Mouse (Mus musculus): ENCODE results near the gene Bach1. TPM values are rescaled to one million over a fixed set of nuclear protein-coding genes. Genes with fewer than 3 reads are reported as not detected.

Bach1 gene
- polyA plus RNA-seq, 1 experiment from 2014 or later, result 20.3 TPM

GRCm38 (mm10) chr16:87729469-87729868 lies 30.7 kb downstream of the Bach1 start:
- Histone ChIP-seq H3K36me3 (ENCODE audit: control insufficient read depth, insufficient read depth, low read length) (peaks cover 49% of the 10 kb centered on the region), H3K4me3 (replicated peaks; ENCODE audit: low read depth, low read length) (no peak overlapping the region), H3K4me1 (ENCODE audit: control insufficient read depth, insufficient read depth, low read length) (no peaks in the 10 kb centered on the region), H3K27ac (replicated peaks; ENCODE audit: low read depth, low read length) (no peak overlapping the region), H3K4me2 (ENCODE audit: low read length) (no peak overlapping the region), H3K9me3 (ENCODE audit: control insufficient read depth, low read length) (no peaks in the 10 kb centered on the region), H3K9ac (replicated peaks; ENCODE audit: low read length) (no peak overlapping the region), H3K27me3 (ENCODE audit: control insufficient read depth, insufficient read depth, low read length) (no peaks in the 10 kb centered on the region)
- 93% methylated on average over 20 of the region's 20 CpGs for WGBS
- no peak for DNase-seq
- ATAC-seq (ENCODE audit: low FRiP score, low TSS enrichment), result no peak

DNA sequence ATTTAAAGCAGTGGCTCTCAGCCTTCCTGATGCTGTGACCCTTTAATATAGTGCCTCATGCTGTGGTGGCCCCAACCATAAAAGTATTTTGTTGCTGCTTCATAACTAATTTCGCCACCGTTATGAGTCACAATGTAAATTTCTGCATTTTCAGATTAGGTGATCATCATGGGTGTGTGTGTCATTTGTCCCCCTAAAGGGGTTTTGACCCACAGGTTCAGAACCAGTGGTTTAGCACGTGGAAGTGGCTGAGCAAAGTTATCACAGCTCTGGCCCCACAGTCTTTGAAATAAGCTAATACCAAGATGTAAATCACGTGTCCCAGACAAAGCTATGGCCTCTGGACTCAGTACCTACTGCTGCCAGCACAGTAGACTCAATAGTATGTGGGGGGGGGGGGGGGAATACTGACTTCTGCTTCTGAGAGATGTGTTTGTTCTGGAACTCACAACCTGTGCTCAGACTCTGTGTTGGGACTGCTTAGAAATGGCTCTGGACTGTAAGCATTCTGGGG lies 36.2 kb downstream of the Bach1 start:
- Histone ChIP-seq H3K9ac (replicated peaks; ENCODE audit: low read length) (no peak overlapping the region), H3K9me3 (ENCODE audit: control insufficient read depth, low read length) (no peaks in the 10 kb centered on the region), H3K4me1 (ENCODE audit: control insufficient read depth, insufficient read depth, low read length) (no peaks in the 10 kb centered on the region), H3K36me3 (ENCODE audit: control insufficient read depth, insufficient read depth, low read length) (peaks cover 11% of the 10 kb centered on the region), H3K4me2 (ENCODE audit: low read length) (no peak overlapping the region), H3K27me3 (ENCODE audit: control insufficient read depth, insufficient read depth, low read length) (no peaks in the 10 kb centered on the region), H3K27ac (replicated peaks; ENCODE audit: low read depth, low read length) (no peak overlapping the region), H3K4me3 (replicated peaks; ENCODE audit: low read depth, low read length) (no peak overlapping the region)
- ATAC-seq (ENCODE audit: low FRiP score, low TSS enrichment) (no peak), DNase-seq (no peak)
- WGBS, result 88% methylated on average over 4 of the region's 4 CpGs

- no peak for DNase-seq
- Histone ChIP-seq H3K4me2 (ENCODE audit: low read length) (no peak overlapping the region), H3K9ac (replicated peaks; ENCODE audit: low read length) (no peak overlapping the region), H3K36me3 (ENCODE audit: control insufficient read depth, insufficient read depth, low read length) (no peaks in the 10 kb centered on the region), H3K9me3 (ENCODE audit: control insufficient read depth, low read length) (no peaks in the 10 kb centered on the region), H3K4me3 (replicated peaks; ENCODE audit: low read depth, low read length) (no peak overlapping the region), H3K27me3 (ENCODE audit: control insufficient read depth, insufficient read depth, low read length) (no peaks in the 10 kb centered on the region), H3K4me1 (ENCODE audit: control insufficient read depth, insufficient read depth, low read length) (no peaks in the 10 kb centered on the region), H3K27ac (replicated peaks; ENCODE audit: low read depth, low read length) (no peak overlapping the region)
- no peak for ATAC-seq (ENCODE audit: low FRiP score, low TSS enrichment)
- WGBS, result 88% methylated on average over 11 of the region's 11 CpGs
Measured at GRCm38 (mm10) chr16:87736106-87736505, 37.4 kb downstream of the Bach1 start.

- no peak overlapping the region for H3K27ac ChIP-seq (replicated peaks; ENCODE audit: low read depth, low read length)
- 84% methylated on average over 8 of the region's 8 CpGs for WGBS
- no peak for DNase-seq
Measured at GRCm38 (mm10) chr16:87737296-87737695, 38.6 kb downstream of the Bach1 start.

DNA sequence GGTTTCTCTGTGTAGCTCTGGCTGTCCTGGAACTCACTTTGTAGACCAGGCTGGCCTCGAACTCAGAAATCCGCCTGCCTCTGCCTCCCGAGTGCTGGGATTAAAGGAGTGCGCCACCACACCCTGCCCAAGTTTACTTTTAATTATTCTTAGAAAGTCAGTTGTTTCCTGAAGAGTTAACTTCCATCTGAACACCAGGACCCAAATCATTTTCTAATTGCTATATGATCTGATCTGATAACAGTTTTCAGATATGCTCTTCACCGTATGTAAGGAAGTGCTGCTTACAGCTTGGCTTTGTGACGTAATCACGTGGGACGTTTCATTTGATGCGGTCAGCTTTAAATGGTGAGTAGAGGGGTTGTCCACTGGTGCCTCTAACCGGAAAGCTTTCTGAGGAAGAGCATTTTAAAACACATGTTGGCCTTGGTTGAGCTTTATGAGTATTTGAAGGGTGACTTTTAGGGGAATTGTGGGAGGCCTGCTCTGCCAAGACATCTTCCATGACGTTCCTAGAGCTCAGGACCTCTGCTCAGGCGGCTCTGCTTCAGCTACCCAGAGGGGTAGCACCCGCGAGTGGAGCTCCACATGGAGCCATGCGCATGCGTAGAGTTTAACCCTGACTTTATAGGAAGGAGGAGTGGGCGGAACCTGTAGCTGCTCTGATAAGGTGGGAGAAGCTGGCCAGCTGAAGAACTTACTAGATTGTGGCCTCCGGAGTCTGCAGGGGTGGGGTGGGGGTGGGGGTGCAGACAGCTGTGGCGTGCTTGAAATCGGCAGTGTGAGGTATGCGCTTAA lies 39.3 kb downstream of the Bach1 start:
- ATAC-seq (ENCODE audit: low FRiP score, low TSS enrichment), result no peak
- Histone ChIP-seq H3K4me2 (ENCODE audit: low read length) (no peak overlapping the region), H3K4me3 (replicated peaks; ENCODE audit: low read depth, low read length) (no peak overlapping the region), H3K4me1 (ENCODE audit: control insufficient read depth, insufficient read depth, low read length) (no peaks in the 10 kb centered on the region), H3K9ac (replicated peaks; ENCODE audit: low read length) (no peak overlapping the region), H3K36me3 (ENCODE audit: control insufficient read depth, insufficient read depth, low read length) (no peaks in the 10 kb centered on the region), H3K27me3 (ENCODE audit: control insufficient read depth, insufficient read depth, low read length) (no peaks in the 10 kb centered on the region), H3K9me3 (ENCODE audit: control insufficient read depth, low read length) (no peaks in the 10 kb centered on the region), H3K27ac (replicated peaks; ENCODE audit: low read depth, low read length) (no peak overlapping the region)
- no peak for DNase-seq
- whole genome bisulfite sequencing, result 91% methylated on average over 21 of the region's 21 CpGs

More at GRCm38 (mm10) chr16:87737296-87737695, 38.6 kb downstream of the Bach1 start:
- Histone ChIP-seq H3K4me3 (replicated peaks; ENCODE audit: low read depth, low read length) (no peak overlapping the region), H3K9ac (replicated peaks; ENCODE audit: low read length) (no peak overlapping the region), H3K27me3 (ENCODE audit: control insufficient read depth, insufficient read depth, low read length) (no peaks in the 10 kb centered on the region), H3K9me3 (ENCODE audit: control insufficient read depth, low read length) (no peaks in the 10 kb centered on the region), H3K36me3 (ENCODE audit: control insufficient read depth, insufficient read depth, low read length) (no peaks in the 10 kb centered on the region), H3K4me2 (ENCODE audit: low read length) (no peak overlapping the region), H3K4me1 (ENCODE audit: control insufficient read depth, insufficient read depth, low read length) (no peaks in the 10 kb centered on the region)
- no peak for ATAC-seq (ENCODE audit: low FRiP score, low TSS enrichment)

GRCm38 (mm10) chr16:87741034-87741715 lies 42.4 kb downstream of the Bach1 start:
- 93% methylated on average over 9 of the region's 9 CpGs for WGBS
- no peak overlapping the region for H3K4me2 ChIP-seq (ENCODE audit: low read length)
- no peak overlapping the region for H3K4me3 ChIP-seq (replicated peaks; ENCODE audit: low read depth, low read length)
- no peaks in the 10 kb centered on the region for H3K36me3 ChIP-seq (ENCODE audit: control insufficient read depth, insufficient read depth, low read length)
- no peak for ATAC-seq (ENCODE audit: low FRiP score, low TSS enrichment)
- no peaks in the 10 kb centered on the region for H3K4me1 ChIP-seq (ENCODE audit: control insufficient read depth, insufficient read depth, low read length)
- H3K9me3 ChIP-seq (ENCODE audit: control insufficient read depth, low read length), result no peaks in the 10 kb centered on the region
- H3K27me3 ChIP-seq (ENCODE audit: control insufficient read depth, insufficient read depth, low read length), result no peaks in the 10 kb centered on the region
- H3K27ac ChIP-seq (replicated peaks; ENCODE audit: low read depth, low read length), result no peak overlapping the region
- no peak for DNase-seq
- H3K9ac ChIP-seq (replicated peaks; ENCODE audit: low read length), result no peak overlapping the region

DNA sequence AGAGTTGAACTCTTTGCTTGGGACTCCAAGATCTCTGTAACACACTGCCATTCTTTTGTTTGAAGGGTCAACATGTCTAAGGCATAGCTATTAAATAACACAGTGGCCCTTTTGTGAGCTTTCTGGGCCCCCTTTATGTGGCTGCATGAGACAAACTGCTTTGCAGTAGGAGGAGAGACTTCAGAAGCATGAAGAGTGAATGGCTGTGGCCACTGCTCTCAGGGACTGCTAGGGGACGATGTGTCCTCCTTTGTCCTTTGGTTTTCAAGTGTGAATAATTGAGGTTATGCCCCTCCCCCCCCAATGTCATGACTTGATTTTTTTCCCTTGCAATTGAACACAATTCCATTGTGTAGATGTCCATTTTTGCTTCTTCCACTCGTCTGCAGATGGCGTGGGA lies 44.9 kb downstream of the Bach1 start:
- DNase-seq, result no peak
- H3K9ac ChIP-seq (replicated peaks; ENCODE audit: low read length), result no peak overlapping the region

DNA sequence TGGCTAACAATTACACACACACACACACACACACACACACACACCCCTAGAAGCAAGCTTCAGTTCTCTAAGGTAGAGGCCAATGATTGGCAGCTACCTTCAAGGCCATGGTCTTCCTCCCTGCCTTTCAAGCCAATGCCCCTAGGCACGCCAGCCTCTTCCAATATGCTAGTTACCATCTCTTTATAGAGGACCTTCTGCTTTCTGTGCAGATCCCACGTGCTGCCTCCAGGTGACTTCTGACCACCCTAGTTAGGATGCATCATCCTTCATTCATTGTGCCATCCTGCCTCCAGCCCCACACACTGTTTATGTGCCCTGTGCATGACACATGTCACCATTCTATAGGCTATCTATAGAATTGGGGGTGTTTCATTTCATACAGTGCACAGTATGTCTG lies 45.6 kb downstream of the Bach1 start:
- ATAC-seq (ENCODE audit: low FRiP score, low TSS enrichment), result no peak
- 81% methylated on average over 2 of the region's 2 CpGs for WGBS
- no peaks in the 10 kb centered on the region for H3K27me3 ChIP-seq (ENCODE audit: control insufficient read depth, insufficient read depth, low read length)

More for the DNA sequence above, 44.9 kb downstream of the Bach1 start:
- no peak overlapping the region for H3K4me2 ChIP-seq (ENCODE audit: low read length)
- WGBS, result 29% methylated on average over 3 of the region's 3 CpGs
- H3K9me3 ChIP-seq (ENCODE audit: control insufficient read depth, low read length), result no peaks in the 10 kb centered on the region
- H3K27me3 ChIP-seq (ENCODE audit: control insufficient read depth, insufficient read depth, low read length), result no peaks in the 10 kb centered on the region
- H3K4me1 ChIP-seq (ENCODE audit: control insufficient read depth, insufficient read depth, low read length), result no peaks in the 10 kb centered on the region
- no peak overlapping the region for H3K4me3 ChIP-seq (replicated peaks; ENCODE audit: low read depth, low read length)
- no peak for ATAC-seq (ENCODE audit: low FRiP score, low TSS enrichment)
- H3K27ac ChIP-seq (replicated peaks; ENCODE audit: low read depth, low read length), result no peak overlapping the region
- H3K36me3 ChIP-seq (ENCODE audit: control insufficient read depth, insufficient read depth, low read length), result no peaks in the 10 kb centered on the region

More for the DNA sequence above, 45.6 kb downstream of the Bach1 start:
- no peaks in the 10 kb centered on the region for H3K9me3 ChIP-seq (ENCODE audit: control insufficient read depth, low read length)
- no peaks in the 10 kb centered on the region for H3K36me3 ChIP-seq (ENCODE audit: control insufficient read depth, insufficient read depth, low read length)
- H3K4me3 ChIP-seq (replicated peaks; ENCODE audit: low read depth, low read length), result no peak overlapping the region
- no peak overlapping the region for H3K27ac ChIP-seq (replicated peaks; ENCODE audit: low read depth, low read length)
- DNase-seq, result no peak
- H3K4me1 ChIP-seq (ENCODE audit: control insufficient read depth, insufficient read depth, low read length), result no peaks in the 10 kb centered on the region
- no peak overlapping the region for H3K4me2 ChIP-seq (ENCODE audit: low read length)
- H3K9ac ChIP-seq (replicated peaks; ENCODE audit: low read length), result no peak overlapping the region

Data from midbrain, embryonic 14.5 days (tissue).